Mouse (Mus musculus) liver, embryonic 12.5 days (tissue): Measurements from ENCODE around the gene Myt1l. TPM values are rescaled to one million over a fixed set of nuclear protein-coding genes. Genes with fewer than 3 reads are reported as not detected.

Experiments
- ATAC-seq: fragments of 200-750 bp; cut with Nextera tagmentation; 2 replicates; pipeline ENCODE4 v1.8.0; 2017; ENCODE audit warnings: moderate number of reproducible peaks, mild to moderate bottlenecking, moderate library complexity
- H3K27ac ChIP-seq: fragments of 300-500 bp; sonication (generic); 2 replicates; pipeline ENCODE4 v1.5.1; 2016; ENCODE audit warnings: mild to moderate bottlenecking
- H3K27me3 ChIP-seq: fragments of 300-500 bp; sonication (generic); replicated peaks from 2 replicates; pipeline ENCODE4 v1.6.1; 2016; ENCODE audit warnings: mild to moderate bottlenecking, moderate library complexity
- H3K36me3 ChIP-seq: fragments of 300-500 bp; sonication (generic); 2 replicates; pipeline ENCODE4 v1.6.1; 2016; ENCODE audit warnings: mild to moderate bottlenecking, moderate library complexity
- H3K4me1 ChIP-seq: fragments of 300-500 bp; sonication (generic); 2 replicates; pipeline ENCODE4 v1.6.1; 2016
- H3K4me2 ChIP-seq: fragments of 300-500 bp; sonication (generic); 2 replicates; pipeline ENCODE4 v1.6.1; 2016; ENCODE audit warnings: mild to moderate bottlenecking, moderate library complexity
- H3K4me3 ChIP-seq: fragments of 300-500 bp; sonication (generic); 2 replicates; pipeline ENCODE4 v1.5.1; 2016; ENCODE audit warnings: mild to moderate bottlenecking, moderate library complexity
- H3K9ac ChIP-seq: fragments of 300-500 bp; sonication (generic); 2 replicates; pipeline ENCODE4 v1.6.1; 2016; ENCODE audit warnings: mild to moderate bottlenecking, moderate library complexity
- H3K9me3 ChIP-seq: fragments of 300-500 bp; sonication (generic); replicated peaks from 2 replicates; pipeline ENCODE4 v1.6.1; 2016; ENCODE audit warnings: mild to moderate bottlenecking, moderate library complexity
- WGBS: fragments of 180-500 bp; shearing (Covaris S2); methylation state at CpG from one replicate; pipeline ENCODE4 v1.1.7; 2016; ENCODE audit not compliant: insufficient replicate concordance; 5-methylcytosine and 5-hydroxymethylcytosine counted together
- polyA plus RNA-seq: library from polyadenylated mRNA; unstranded; fragments of >200 nt; fragmentation: Nextera tagmentation; extraction: Ambion mirVana; gene quantifications from 2 replicates; pipeline ENCODE4 v1.2.1, GENCODE M21; 2016

The Myt1l gene
- polyA plus RNA-seq, 1 experiment from 2014 or later = not detected

DNA sequence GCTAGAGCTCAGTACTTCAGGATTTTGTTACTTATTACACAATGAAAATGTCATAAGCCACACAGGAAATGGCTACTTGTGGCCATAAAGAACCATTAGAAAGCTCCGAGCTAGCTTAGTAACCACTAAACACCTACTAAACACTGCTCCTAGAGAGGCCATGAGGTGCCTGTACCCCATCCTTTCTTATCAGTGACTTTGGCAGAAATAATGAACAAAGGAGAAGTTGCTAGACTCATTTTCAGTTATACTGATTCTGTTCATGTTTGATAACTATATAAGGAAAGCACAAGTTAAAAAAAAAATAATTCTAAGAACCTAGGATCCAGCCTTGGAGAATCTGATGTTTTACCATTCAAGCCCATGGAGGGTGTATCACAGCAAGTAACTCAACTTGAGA, 278.2 kb downstream of the Myt1l start:
- H3K4me3 ChIP-seq = no peak overlapping the region
- H3K9me3 ChIP-seq = no peaks in the 10 kb centered on the region
- H3K4me1 ChIP-seq = no peaks in the 10 kb centered on the region
- H3K4me2 ChIP-seq = no peak overlapping the region
- no peaks in the 10 kb centered on the region for H3K36me3 ChIP-seq
- no peak overlapping the region for H3K27ac ChIP-seq
- H3K9ac ChIP-seq = no peak overlapping the region
- no peaks in the 10 kb centered on the region for H3K27me3 ChIP-seq
- 25% methylated on average over 1 of the region's 1 CpGs for WGBS
- ATAC-seq = no peak

- ATAC-seq = no peak
- H3K4me3 ChIP-seq = no peak overlapping the region
- no peaks in the 10 kb centered on the region for H3K27me3 ChIP-seq
- no peaks in the 10 kb centered on the region for H3K36me3 ChIP-seq
- H3K9ac ChIP-seq = no peak overlapping the region
- H3K9me3 ChIP-seq = no peaks in the 10 kb centered on the region
- no peak overlapping the region for H3K27ac ChIP-seq
- 62% methylated on average over 12 of the region's 12 CpGs for WGBS
- no peaks in the 10 kb centered on the region for H3K4me1 ChIP-seq
- no peak overlapping the region for H3K4me2 ChIP-seq
These were observed 281.5 kb downstream of the Myt1l start for GRCm38 (mm10) chr12:29809569-29810185.

DNA sequence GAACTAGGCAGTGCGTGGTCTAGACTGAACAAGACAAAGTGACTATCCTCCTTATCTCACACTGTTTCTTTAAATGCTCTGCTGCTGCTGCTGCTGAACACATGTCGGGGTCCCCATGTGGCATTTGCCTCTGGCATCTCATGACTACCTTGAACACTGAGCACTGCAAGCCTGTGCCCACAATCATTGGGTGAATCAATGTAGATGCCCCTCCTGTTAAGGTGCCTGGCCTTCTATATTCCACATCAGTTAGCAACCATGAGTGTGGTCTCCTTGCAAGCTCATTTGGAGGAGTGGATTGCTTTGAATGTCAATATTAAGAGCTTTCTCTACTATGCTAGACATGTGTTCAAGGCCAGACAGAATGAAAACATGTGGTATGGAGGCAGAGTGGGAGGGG, 287.3 kb downstream of the Myt1l start:
- 56% methylated on average over 2 of the region's 2 CpGs for WGBS
- no peaks in the 10 kb centered on the region for H3K9me3 ChIP-seq
- no peak overlapping the region for H3K27ac ChIP-seq

DNA sequence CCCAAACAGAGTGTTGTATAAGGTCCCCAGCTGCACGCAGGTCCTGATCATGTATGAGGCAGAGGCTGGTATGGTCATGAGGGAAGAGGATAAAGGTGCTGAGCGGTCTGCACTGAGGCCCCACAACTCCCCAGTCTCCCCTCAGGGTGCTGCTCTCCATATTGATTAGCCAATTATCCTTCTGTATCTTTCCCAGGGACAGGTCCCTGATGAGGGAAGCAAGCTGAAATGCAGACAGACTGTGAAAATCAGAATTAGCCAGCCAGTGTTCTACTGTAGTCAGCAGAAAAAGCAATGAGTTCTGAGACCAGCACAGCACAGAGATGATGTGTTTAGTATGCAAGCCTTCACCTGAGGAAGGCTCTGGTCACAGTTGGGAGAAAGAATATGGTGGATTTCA, 287.9 kb downstream of the Myt1l start:
- no peak overlapping the region for H3K4me3 ChIP-seq
- no peak overlapping the region for H3K27ac ChIP-seq
- no peaks in the 10 kb centered on the region for H3K27me3 ChIP-seq
- no peaks in the 10 kb centered on the region for H3K4me1 ChIP-seq
- no peaks in the 10 kb centered on the region for H3K9me3 ChIP-seq
- no peak overlapping the region for H3K4me2 ChIP-seq
- H3K9ac ChIP-seq = no peak overlapping the region
- 79% methylated on average over 2 of the region's 2 CpGs for whole genome bisulfite sequencing
- ATAC-seq = no peak
- H3K36me3 ChIP-seq = no peaks in the 10 kb centered on the region

More for the DNA sequence above, 287.3 kb downstream of the Myt1l start:
- Histone ChIP-seq H3K4me2 (no peak overlapping the region), H3K27me3 (no peaks in the 10 kb centered on the region), H3K4me1 (no peaks in the 10 kb centered on the region), H3K36me3 (no peaks in the 10 kb centered on the region), H3K4me3 (no peak overlapping the region), H3K9ac (no peak overlapping the region)
- no peak for ATAC-seq

DNA sequence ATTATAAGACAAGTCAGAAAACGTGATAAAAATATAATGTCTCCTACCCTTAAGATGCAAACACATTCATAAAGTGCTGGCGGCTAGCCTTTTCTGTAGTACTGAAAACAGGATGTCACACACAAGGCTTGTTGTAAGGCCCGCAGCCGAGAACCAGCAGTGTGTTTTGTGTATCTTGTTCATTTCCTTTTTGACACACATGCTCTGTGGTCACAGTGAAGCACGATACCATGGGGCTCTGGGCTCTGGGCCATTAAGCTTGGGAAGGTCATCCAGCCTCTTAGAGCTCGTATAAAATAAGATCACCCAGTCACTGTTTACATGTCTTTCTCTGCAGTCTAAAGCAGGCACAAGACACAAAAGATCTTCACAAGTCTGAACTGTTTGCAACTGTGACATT, 288.6 kb downstream of the Myt1l start:
- Histone ChIP-seq H3K9me3 (no peaks in the 10 kb centered on the region), H3K36me3 (no peaks in the 10 kb centered on the region), H3K9ac (no peak overlapping the region), H3K27ac (no peak overlapping the region), H3K27me3 (no peaks in the 10 kb centered on the region), H3K4me1 (no peaks in the 10 kb centered on the region), H3K4me3 (no peak overlapping the region), H3K4me2 (no peak overlapping the region)
- WGBS = 57% methylated on average over 6 of the region's 6 CpGs
- no peak for ATAC-seq

GRCm38 (mm10) chr12:29822216-29822615, 294.0 kb downstream of the Myt1l start:
- Histone ChIP-seq H3K4me1 (no peaks in the 10 kb centered on the region), H3K9me3 (no peaks in the 10 kb centered on the region), H3K4me2 (no peak overlapping the region), H3K27ac (no peak overlapping the region), H3K9ac (no peak overlapping the region), H3K36me3 (no peaks in the 10 kb centered on the region), H3K4me3 (no peak overlapping the region), H3K27me3 (no peaks in the 10 kb centered on the region)
- ATAC-seq = no peak
- WGBS = 69% methylated on average over 3 of the region's 3 CpGs

GRCm38 (mm10) chr12:29823766-29824417, 295.7 kb downstream of the Myt1l start:
- no peaks in the 10 kb centered on the region for H3K9me3 ChIP-seq
- H3K4me2 ChIP-seq = no peak overlapping the region
- H3K4me1 ChIP-seq = no peaks in the 10 kb centered on the region
- H3K4me3 ChIP-seq = no peak overlapping the region
- no peak overlapping the region for H3K27ac ChIP-seq
- no peak for ATAC-seq
- no peaks in the 10 kb centered on the region for H3K36me3 ChIP-seq
- 68% methylated on average over 10 of the region's 10 CpGs for WGBS
- no peaks in the 10 kb centered on the region for H3K27me3 ChIP-seq
- H3K9ac ChIP-seq = no peak overlapping the region

- H3K4me3 ChIP-seq = no peak overlapping the region
- H3K4me1 ChIP-seq = no peaks in the 10 kb centered on the region
- ATAC-seq = no peak
- H3K36me3 ChIP-seq = no peaks in the 10 kb centered on the region
- no peaks in the 10 kb centered on the region for H3K27me3 ChIP-seq
- no peak overlapping the region for H3K4me2 ChIP-seq
- no peaks in the 10 kb centered on the region for H3K9me3 ChIP-seq
- H3K27ac ChIP-seq = no peak overlapping the region
- H3K9ac ChIP-seq = no peak overlapping the region
These were observed 302.4 kb downstream of the Myt1l start for GRCm38 (mm10) chr12:29830571-29830970.

- WGBS = 69% methylated on average over 11 of the region's 11 CpGs
- Histone ChIP-seq H3K27ac (no peak overlapping the region), H3K9me3 (no peaks in the 10 kb centered on the region), H3K4me2 (no peak overlapping the region), H3K27me3 (no peaks in the 10 kb centered on the region), H3K4me3 (no peak overlapping the region), H3K9ac (no peak overlapping the region), H3K4me1 (no peaks in the 10 kb centered on the region), H3K36me3 (no peaks in the 10 kb centered on the region)
- no peak for ATAC-seq
These were observed 303.2 kb downstream of the Myt1l start for GRCm38 (mm10) chr12:29831356-29831755.

DNA sequence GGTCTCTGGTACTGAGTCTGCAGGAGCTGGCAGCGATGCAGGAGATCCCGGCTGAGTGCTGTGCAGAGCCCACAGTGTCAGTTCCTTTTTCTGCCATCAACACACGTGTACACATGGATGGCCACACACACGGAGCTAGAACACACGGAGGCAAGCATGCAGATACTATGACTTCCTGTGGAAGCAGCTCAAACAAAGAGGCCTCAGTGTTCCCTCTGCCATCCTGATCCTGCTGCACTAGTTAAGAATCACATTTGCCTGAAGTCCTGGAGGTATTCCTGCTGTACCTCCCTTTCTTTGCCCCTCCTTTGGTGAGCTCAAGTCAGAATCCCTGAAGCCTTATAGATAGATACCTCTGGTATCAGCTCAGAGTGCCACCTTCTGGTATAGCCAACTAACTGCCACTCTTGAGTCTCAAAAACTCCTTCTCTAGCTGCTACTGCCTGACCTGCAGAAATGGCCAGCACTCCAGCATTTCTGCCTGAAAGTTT, 309.2 kb downstream of the Myt1l start:
- no peak for ATAC-seq
- Histone ChIP-seq H3K9ac (no peak overlapping the region), H3K4me2 (no peak overlapping the region), H3K4me1 (no peaks in the 10 kb centered on the region), H3K9me3 (no peaks in the 10 kb centered on the region), H3K27me3 (no peaks in the 10 kb centered on the region), H3K4me3 (no peak overlapping the region), H3K36me3 (no peaks in the 10 kb centered on the region), H3K27ac (no peak overlapping the region)
- WGBS = 57% methylated on average over 5 of the region's 5 CpGs

DNA sequence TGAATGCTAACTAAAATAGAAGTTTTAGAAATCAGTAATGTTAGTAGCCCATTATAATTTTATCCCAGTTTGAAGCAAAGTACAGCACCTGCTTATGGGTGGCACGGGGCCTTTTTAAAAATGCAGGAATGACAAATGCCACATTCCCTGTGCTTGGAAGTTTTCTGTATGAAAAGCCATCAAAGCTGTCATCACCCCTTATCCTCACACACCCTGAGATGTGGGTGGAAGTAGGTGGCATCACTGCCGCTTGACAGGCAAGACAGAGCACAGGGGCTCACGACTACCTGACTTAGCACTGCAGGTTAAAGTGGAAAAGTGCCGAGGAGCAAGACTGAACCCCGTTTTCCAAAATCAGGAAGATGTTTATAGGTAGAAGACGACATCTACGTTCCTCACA, 310.2 kb downstream of the Myt1l start:
- 75% methylated on average over 7 of the region's 7 CpGs for WGBS

GRCm38 (mm10) chr12:29849936-29850335, 321.8 kb downstream of the Myt1l start:
- Histone ChIP-seq H3K9me3 (no peaks in the 10 kb centered on the region), H3K27ac (no peak overlapping the region), H3K4me2 (no peak overlapping the region), H3K27me3 (no peaks in the 10 kb centered on the region), H3K36me3 (no peaks in the 10 kb centered on the region), H3K4me1 (no peaks in the 10 kb centered on the region), H3K9ac (no peak overlapping the region), H3K4me3 (no peak overlapping the region)
- WGBS = 70% methylated on average over 3 of the region's 3 CpGs
- no peak for ATAC-seq

More for the DNA sequence above, 310.2 kb downstream of the Myt1l start:
- Histone ChIP-seq H3K36me3 (no peaks in the 10 kb centered on the region), H3K4me1 (no peaks in the 10 kb centered on the region), H3K9ac (no peak overlapping the region), H3K4me3 (no peak overlapping the region), H3K27me3 (no peaks in the 10 kb centered on the region), H3K9me3 (no peaks in the 10 kb centered on the region), H3K4me2 (no peak overlapping the region), H3K27ac (no peak overlapping the region)
- ATAC-seq = no peak

DNA sequence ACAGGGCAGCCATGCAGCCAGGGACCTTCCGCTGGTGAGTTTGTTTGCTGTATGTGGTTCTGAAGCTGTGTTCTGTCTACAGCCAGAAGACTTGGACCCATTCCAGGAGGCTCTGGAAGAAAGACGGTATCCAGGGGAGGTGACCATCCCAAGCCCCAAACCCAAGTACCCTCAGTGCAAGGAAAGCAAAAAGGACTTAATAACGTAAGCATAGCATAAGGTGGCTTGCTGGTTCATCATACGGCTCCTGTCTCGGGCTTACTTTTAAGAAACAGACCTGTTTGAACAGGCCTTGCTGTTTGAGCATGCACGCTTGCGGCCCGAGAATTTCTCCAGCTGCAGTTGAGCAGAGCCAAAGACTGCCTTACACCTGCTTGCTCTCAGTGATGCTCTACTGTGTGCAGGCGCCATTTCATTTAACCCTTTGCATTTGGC, 326.0 kb downstream of the Myt1l start:
- Histone ChIP-seq H3K9me3 (no peaks in the 10 kb centered on the region), H3K4me1 (no peaks in the 10 kb centered on the region), H3K36me3 (no peaks in the 10 kb centered on the region), H3K4me2 (no peak overlapping the region), H3K4me3 (no peak overlapping the region), H3K9ac (no peak overlapping the region), H3K27ac (no peak overlapping the region), H3K27me3 (no peaks in the 10 kb centered on the region)
- 64% methylated on average over 9 of the region's 9 CpGs for WGBS
- no peak for ATAC-seq
